Mouse (Mus musculus) heart, adult 2 months (tissue): Measurements from ENCODE around the gene Bpgm.

Source experiments
- CTCF ChIP-seq: fragments of 200-600 bp; IDR thresholded peaks from 2 replicates; pipeline ENCODE4 v1.8.1; 2022; ENCODE audit warnings: antibody characterized with exemption, mild to moderate bottlenecking, moderate library complexity
- POLR2A ChIP-seq: fragments of 200-500 bp; IDR thresholded peaks from 2 replicates; pipeline ENCODE4 v1.6.1; 2011; ENCODE audit warnings: mild to moderate bottlenecking, low read depth, low read length, control low read depth; ENCODE audit not compliant: insufficient read depth

DNA sequence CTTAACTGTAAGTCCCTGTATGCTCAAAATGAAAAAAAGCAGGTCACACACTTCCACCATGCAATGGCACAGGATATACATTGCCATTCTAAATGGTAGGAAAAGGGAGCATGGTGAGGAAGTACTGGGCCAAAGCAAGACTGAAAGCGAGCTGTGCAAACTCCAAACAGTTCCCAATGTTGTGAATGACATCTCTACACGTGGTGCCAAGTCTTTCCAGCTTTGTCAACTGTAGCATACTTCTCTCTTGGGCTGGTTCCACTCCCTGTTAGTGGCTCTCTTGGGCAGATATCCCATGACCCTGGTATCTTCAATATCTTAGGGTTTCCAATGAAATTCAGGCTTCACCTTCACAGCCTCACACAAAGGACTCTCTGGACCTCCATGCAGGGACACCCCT, 37.0 kb upstream of the Bpgm start:
- TF ChIP-seq CTCF = no peak
- no peak for TF ChIP-seq POLR2A
